Comparison of ENCODE assay signal across 12 mouse cellular contexts in genomic region chr4:148885401-148885800, GRCm38 (mm10).
DNase-seq lines count a peak whose midpoint lies in the region; ATAC-seq lines count a peak whose summit lies in the region.
"Had no signal": no experiment of that assay in that cellular context is flagged by ENCODE, and none has a peak within 500 bp of the region (broad histone marks: within the 10 kb centered on the region; RNA-seq: fewer than 3 reads in every experiment).

No protein-coding gene starts in this region.

- H3K36me3 ChIP-seq in heart, embryonic 10.5 days = no peaks in the 10 kb centered on the region
- H3K36me3 ChIP-seq in forebrain, embryonic 16.5 days (ENCODE audit: control insufficient read depth, insufficient read depth) = no peaks in the 10 kb centered on the region
- no peaks in the 10 kb centered on the region for H3K36me3 ChIP-seq in midbrain, embryonic 11.5 days (ENCODE audit: control insufficient read depth, insufficient read depth, low read length)
- H3K36me3 ChIP-seq: G1E; liver, embryonic 15.5 days had no signal

- no peak overlapping the region for H3K4me3 ChIP-seq in heart, embryonic 10.5 days
- no peak overlapping the region for H3K4me3 ChIP-seq in forebrain, embryonic 16.5 days (replicated peaks; ENCODE audit: low read length)
- no peak overlapping the region for H3K4me3 ChIP-seq in midbrain, embryonic 11.5 days (ENCODE audit: low read depth, low read length)
- H3K4me3 ChIP-seq: left cerebral cortex, adult 2 months; liver, embryonic 15.5 days had no signal

- H3K9me3 ChIP-seq in heart, embryonic 10.5 days = no peaks in the 10 kb centered on the region
- H3K9me3 ChIP-seq in forebrain, embryonic 16.5 days (ENCODE audit: control insufficient read depth, low read length) = no peaks in the 10 kb centered on the region
- H3K9me3 ChIP-seq in midbrain, embryonic 11.5 days (ENCODE audit: control insufficient read depth, low read length) = no peaks in the 10 kb centered on the region
- H3K9me3 ChIP-seq: G1E; liver, embryonic 15.5 days had no signal

- intact Hi-C loops in left cerebral cortex, postnatal 25 days (cut with DNase I) = no loop called here

- peak overlapping the region; percentile 32; the same call in 1 of the 2 replicates for H3K27ac ChIP-seq in heart, embryonic 10.5 days
- 0 out of 2 replicates have a peak overlapping the region, but pooled peaks have one; percentile 6 for H3K27ac ChIP-seq in forebrain, embryonic 16.5 days (ENCODE audit: low read length)
- peak overlapping the region; percentile 80 for H3K27ac ChIP-seq in midbrain, embryonic 11.5 days (ENCODE audit: low read depth, low read length)
- H3K27ac ChIP-seq: left cerebral cortex, adult 2 months; liver, embryonic 15.5 days had no signal

- peaks cover 86% of the 10 kb centered on the region for H3K4me1 ChIP-seq in heart, embryonic 10.5 days
- peaks cover 36% of the 10 kb centered on the region for H3K4me1 ChIP-seq in forebrain, embryonic 16.5 days (replicated peaks; ENCODE audit: control insufficient read depth, insufficient read depth, low read length)
- peaks cover 74% of the 10 kb centered on the region for H3K4me1 ChIP-seq in midbrain, embryonic 11.5 days (ENCODE audit: control insufficient read depth, insufficient read depth, low read length)
- H3K4me1 ChIP-seq: liver, embryonic 15.5 days had no signal

- ATAC-seq in forebrain, embryonic 16.5 days = peak; percentile 72
- ATAC-seq in midbrain, embryonic 11.5 days (ENCODE audit: low FRiP score) = peak; percentile 59

- peaks cover 33% of the 10 kb centered on the region for H3K27me3 ChIP-seq in heart, embryonic 10.5 days (ENCODE audit: insufficient read depth, poor library complexity, severe bottlenecking)
- H3K27me3 ChIP-seq in forebrain, embryonic 16.5 days (replicated peaks; ENCODE audit: control insufficient read depth, insufficient read depth, low read length) = peaks cover 29% of the 10 kb centered on the region
- peaks cover 53% of the 10 kb centered on the region for H3K27me3 ChIP-seq in midbrain, embryonic 11.5 days (ENCODE audit: control insufficient read depth, insufficient read depth, low read length)

- DNase-seq in heart, embryonic 10.5 days (ENCODE audit: low spot score) = no peak
- DNase-seq in heart, adult 11 months = no peak
- DNase-seq in 3T3-L1 (ENCODE audit: low read depth, low spot score) = peak; percentile 35
- peak; percentile 94 for DNase-seq in midbrain, embryonic 11.5 days (ENCODE audit: low spot score, missing footprints)
- DNase-seq in frontal cortex, postnatal 14 days (ENCODE audit: low spot score in 2 of 2) = no peak
- DNase-seq in left cerebral cortex, postnatal 25 days (ENCODE audit: low spot score in 2 of 2) = no peak
- DNase-seq in kidney, adult 8-10 months = no peak
- DNase-seq: kidney, postnatal 25 days had no signal

- no peak overlapping the region for H3K9ac ChIP-seq in forebrain, embryonic 16.5 days (replicated peaks; ENCODE audit: low read depth, low read length)
- H3K9ac ChIP-seq in midbrain, embryonic 11.5 days (ENCODE audit: low read length) = 0 out of 2 replicates have a peak overlapping the region, but pooled peaks have one; percentile 32
- H3K9ac ChIP-seq: liver, embryonic 15.5 days had no signal

- 54% methylated on average over 10 of the region's 10 CpGs for WGBS in heart, embryonic 10.5 days
- WGBS in forebrain, embryonic 16.5 days = 3% methylated on average over 10 of the region's 10 CpGs
- WGBS in midbrain, embryonic 11.5 days = 14% methylated on average over 10 of the region's 10 CpGs

- 0 out of 2 replicates have a peak overlapping the region, but pooled peaks have one; percentile 1 for H3K4me2 ChIP-seq in forebrain, embryonic 16.5 days (ENCODE audit: low read length)
- H3K4me2 ChIP-seq in midbrain, embryonic 11.5 days = peak overlapping the region; percentile 28; the same call in 1 of the 2 replicates
- H3K4me2 ChIP-seq: liver, embryonic 15.5 days had no signal

Comparison
In these comparisons a context has a peak if more than half of its experiments do, and no peak if none do; other contexts are left out.
1. DNase-seq: peak in 3T3-L1 (single experiment) and midbrain, embryonic 11.5 days (single experiment); none in heart, embryonic 10.5 days (single experiment), heart, adult 11 months (single experiment), frontal cortex, postnatal 14 days (0 of 2), left cerebral cortex, postnatal 25 days (0 of 2) and kidney, adult 8-10 months (0 of 2).
2. H3K27ac ChIP-seq: peak in every context shown above with its lines; median percentile 80 in midbrain, embryonic 11.5 days; 32 in heart, embryonic 10.5 days; 6 in forebrain, embryonic 16.5 days.